Mouse (Mus musculus) lung, adult 18-20 months (tissue): ENCODE results near the gene Foxp1.
A peak's percentile ranks its signal among the peaks of the same experiment; 100 is the strongest.

Source experiments
- DNase-seq, 2 experiments: peaks; one replicate each; pipeline ENCODE4 v3.0.0; 2022; ENCODE audit warnings: mixed read lengths in 2 of 2

Gene Foxp1

DNA sequence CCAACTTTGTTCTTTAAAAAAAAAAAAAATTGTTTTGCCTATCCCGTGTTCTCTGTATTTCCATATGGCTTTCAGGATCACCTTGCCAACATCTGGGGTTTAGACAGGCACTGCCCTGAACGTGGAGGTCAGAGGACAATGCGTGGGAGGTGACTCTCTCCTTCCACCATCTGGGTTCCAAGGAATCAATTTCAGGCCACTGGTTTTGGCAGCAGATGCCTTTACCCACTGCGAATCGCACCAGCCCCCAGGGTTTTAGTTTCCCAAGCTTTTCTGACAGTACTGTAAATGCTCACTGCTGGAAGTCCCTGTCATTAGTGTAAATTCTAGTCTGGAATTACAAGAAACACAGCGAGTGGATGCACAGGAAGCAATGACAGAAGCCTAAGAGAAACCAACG lies 41.0 kb downstream of the Foxp1 start:
- no peak for DNase-seq

DNA sequence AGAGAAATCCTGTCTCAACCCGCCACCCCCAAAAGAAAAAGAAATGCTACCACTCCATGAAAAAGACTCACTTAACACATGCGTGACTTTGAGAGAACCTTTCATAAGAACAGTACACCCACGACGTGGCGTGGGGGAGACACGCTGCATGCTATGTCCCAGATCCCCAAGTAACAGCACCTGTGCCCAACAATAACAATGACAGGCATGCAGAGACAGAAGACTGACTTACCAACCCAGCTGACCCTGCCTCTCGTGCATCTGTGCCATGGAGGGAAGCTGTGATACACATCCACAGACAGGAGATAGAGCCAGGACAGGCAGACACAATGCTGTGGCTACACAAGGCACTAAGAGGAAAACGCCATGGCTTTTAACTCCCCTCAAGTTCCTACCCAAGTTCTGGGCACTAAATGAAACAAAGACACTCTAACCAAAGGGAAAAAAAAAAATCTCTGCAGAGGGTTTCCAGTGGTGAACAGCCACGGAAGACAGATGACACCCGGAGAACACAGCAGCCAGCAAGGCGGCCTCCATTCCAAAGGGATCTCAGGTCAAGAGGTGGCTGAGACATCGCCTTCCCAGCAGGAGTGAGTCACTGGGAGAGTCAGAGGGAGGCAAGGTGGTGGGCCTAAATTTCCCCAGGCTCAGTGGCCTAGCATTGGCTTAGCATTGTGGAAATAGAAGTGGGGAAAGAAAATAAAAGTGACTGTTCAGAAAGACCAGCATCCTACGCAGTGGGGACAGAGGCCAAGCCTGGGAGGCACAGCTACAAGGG lies 43.5 kb downstream of the Foxp1 start:
- DNase-seq = no peak

DNA sequence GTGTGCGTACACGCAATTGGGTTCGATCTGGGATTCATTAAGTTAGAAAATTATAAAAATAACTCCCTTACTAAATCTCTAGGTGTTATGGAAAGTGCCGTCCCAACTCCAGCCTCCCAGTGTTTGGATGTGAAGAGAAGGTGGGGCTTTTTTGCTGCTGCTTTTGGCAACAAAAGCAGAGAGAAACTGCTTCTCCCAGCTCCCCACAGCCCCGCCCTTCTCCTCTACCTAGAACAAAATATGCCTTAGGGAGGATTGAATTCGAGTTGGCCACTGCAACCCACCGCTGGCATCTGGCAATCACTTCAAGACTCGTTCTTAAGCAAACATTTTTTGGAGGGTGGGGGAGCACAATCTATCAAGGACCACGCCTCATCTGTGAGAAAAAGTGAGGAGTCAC lies 47.5 kb downstream of the Foxp1 start:
- DNase-seq = no peak

DNA sequence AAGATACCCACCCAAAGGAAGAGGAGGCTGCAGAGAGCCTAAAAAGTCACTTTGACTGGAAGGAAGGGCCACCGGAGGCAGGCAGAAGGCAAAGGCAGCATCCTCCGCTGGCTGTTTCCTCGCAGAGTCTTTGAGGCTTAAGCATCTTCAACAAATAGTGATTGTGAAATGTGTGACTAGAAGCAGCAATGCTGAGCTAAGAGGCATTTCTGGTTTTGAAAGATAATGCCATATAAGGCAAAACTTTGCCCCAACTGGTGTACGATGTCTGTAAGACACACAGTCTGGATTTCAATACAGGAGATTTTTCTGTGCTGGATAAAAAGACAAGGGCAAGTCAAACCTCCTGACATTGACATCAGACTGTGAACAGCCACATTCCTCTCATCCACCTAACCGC lies 51.6 kb downstream of the Foxp1 start:
- DNase-seq = no peak

DNA sequence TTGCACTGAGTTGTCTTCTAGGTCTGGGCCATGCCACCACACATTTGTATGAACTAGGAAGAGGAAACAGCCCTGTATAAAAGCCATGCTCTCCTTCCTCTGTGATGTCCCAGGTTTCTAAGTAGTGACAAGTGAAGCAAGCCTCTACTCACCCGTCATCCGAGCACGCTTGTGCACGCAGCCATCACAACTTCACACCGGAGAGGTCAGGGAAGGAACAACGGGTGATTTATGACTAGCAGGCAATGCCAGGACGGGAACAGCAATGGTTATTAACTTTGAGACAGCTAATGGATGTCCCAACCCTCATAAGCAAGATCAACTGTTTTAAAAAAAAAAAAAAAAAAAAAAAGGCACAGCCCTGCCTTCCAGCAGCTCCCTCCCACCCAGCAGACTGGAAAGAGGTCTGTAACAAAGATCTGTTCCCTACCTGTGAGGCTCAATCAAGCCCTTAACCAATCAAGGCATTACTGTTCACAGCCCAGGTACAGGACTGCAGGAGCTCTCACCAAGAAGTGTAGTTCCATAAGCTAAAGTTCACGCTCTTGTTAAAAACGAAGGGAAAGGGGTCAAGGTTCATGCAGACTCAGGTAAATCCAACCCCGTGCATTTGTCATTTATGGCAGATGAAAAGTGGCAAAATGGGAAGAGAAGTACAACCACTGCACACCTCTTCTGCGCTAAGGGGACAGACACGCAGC lies 53.2 kb downstream of the Foxp1 start:
- no peak for DNase-seq

DNA sequence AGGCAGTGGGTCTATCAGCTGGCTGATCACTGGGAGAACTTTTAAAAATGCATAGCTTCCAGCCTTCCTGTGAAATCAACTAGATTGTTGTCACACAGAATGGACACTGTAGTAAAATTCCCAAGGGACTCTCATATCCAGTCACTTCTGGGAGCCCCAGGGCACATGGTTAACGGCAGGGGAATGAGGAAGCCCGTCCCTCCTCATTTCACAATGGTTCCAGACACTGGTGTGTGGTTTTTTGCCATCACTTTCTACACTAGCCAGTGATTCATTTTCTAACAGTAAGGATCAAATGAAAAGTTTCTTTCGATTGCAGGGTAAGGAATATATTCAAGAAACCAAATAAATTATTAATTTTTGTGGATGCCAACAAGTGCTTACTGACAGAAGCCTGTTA lies 54.7 kb downstream of the Foxp1 start:
- no peak for DNase-seq

DNA sequence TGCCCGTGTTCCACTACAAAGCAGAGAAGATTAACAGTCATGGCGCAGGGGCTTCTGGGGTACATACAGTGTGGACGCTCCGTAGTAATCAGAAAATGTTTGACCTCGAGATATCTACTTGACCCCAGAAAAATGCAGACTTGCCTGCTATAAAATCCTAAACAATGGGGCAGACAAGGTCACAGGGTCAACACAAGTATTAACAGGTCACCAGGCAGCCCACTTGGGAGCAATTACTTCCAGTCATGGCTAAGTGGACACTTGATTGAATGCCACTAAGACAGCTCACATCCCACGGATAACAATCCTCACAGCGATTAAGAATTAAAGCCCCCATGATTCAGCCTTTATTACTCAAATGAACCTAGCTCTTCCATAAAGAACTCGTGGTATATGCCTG lies 55.4 kb downstream of the Foxp1 start:
- no peak for DNase-seq

DNA sequence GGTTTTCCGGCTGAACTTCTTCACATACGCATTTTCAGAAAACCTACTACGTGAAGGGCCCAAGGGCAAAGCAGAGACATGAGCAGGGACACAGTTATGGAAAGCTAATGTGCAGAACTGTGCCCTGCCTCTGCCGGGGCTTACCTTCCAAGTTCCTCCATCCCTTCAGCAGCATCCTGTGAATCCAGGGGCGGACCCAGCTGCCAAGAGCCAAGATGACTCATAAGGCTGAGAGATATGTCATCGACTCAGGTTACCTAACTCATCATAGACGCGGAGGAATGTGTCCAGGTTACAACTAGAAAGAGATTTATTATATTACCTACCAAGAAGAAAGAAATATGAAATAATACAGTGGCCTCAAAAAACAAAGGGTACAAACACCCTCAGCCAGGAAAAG lies 56.2 kb downstream of the Foxp1 start:
- no peak for DNase-seq

DNA sequence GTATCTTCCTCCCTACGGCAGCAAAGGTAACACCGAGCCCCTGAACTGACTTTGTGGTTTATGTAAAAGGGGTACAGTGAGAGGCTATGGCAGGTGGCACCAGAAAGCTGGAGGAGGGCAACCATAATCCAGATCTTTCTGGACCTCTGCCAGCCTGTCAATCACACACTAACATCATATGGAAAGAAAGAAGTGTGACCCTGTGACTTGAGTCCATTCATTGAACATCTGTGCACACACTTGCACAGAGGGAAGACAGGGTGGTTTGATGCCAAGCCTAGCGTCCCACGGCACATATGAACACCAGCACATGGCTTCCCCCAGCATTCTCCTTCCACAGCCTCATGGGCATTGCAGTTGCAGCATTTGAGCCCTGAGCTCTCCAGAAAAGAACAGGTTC lies 58.1 kb downstream of the Foxp1 start:
- DNase-seq = no peak

DNA sequence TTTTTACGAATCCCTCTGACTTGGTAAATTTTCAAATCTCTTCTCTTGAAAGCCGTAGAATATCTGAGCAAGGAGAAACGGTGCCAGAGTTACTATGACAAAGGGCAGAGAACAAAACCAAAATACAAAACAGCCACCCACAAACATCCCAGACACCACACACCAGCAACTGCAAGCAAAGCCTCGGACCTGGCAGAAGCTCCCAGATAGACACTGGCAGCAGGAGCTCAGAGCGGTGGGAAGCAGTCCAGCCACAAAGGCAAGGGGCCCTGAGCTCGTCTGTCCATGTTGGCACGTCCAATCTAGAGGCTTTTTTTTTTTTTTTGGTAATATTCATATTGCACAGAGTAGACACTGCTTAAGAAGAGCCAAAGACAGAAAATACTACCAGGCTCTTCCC lies 58.6 kb downstream of the Foxp1 start:
- DNase-seq = no peak

DNA sequence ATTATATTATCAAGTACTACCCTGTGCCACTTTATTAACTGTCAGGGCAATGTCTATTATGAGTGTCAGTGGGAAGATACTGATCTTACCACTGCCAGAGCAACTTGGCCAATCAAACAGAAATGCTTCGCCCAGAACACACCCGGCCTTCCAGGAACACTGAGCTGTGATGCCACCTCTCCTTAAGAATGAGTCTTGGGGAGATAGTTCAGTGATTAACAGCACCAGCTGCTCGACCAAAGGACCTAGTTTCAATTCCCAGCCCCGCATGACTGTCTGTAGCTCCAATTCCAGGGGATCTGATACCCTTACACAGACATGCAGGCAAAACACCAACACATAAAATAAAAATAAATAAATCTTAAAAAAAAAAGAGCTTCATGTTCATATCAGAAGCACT lies 63.7 kb downstream of the Foxp1 start:
- no peak for DNase-seq

DNA sequence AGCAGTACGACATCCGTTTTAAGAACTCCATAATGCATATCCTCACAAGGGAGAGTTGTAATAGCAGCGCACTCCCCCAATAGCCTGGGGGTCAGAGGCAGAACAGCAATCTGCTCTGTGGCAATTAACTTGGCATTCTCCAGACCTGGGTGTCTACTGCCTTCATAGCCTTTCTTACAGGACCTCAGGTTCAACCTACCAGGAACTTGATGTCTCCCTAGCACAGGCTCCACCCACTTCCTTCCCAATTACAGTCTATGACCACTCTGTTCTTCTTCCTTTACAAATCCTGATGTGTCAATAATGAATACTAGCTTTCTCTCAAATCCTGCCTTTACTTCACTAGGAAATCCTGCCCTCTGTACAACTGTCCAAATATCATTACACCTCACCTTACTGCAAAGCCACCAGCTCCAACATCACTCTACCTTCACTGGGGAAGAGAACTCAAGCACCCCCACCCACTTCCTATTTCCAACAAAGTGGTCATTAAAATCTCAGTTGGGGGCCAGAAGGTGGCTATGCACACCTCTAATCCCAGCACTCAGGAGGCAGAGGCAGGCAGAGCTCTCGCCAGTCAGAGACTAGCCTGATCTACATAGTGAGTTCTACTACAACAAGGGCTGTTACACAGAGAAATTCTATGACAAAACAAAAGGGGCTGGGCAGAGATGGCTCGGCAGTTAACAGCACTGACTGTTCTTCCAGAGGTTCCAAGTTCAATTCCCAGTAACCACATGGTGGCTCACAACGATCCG lies 68.6 kb downstream of the Foxp1 start:
- DNase-seq = no peak

DNA sequence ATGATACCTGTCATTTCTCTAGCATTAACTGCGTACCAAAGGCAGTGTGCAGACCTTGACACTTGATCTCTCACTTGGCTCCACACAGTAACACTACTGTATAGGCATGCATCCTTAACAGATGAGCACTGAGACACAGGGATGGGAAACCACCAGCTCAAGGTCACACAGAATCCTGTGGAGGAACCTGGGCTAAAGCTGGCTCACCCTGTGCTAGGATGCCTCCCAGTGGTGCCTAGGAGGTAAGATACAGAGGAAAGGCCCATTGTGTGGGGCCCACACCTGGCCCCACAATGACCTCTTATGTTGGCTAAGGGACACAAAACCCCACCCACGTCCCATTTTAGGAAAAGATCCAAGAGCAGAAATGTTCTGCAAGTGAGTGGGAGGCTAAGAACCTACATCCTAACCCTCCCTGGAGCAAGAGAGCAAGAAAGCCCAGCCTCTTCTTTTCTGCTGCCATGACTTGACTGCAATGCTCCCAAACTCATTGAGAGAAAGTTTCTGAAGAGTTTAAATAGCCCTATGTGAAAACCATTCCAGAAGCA lies 69.8 kb downstream of the Foxp1 start:
- DNase-seq = peak; percentile 23 to 34

DNA sequence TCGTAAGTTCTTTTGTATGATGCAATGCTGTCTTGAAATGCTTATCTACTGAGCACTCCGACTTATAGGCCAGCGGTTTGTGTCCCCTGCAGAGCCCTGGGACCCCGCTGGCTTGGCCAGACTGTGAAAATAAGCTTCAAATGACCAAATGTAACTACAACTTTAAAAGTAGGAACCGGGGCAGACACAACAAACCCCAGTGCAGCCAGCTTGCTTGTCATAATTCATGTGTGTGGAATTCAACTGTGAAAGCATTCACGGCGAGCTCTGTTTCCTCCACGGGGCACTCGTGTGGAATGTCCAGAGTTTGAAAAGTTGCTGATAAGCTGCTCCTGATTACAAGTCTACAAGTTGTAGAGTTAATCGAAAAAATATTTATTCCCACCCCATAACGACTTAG lies 71.0 kb downstream of the Foxp1 start:
- no peak for DNase-seq

DNA sequence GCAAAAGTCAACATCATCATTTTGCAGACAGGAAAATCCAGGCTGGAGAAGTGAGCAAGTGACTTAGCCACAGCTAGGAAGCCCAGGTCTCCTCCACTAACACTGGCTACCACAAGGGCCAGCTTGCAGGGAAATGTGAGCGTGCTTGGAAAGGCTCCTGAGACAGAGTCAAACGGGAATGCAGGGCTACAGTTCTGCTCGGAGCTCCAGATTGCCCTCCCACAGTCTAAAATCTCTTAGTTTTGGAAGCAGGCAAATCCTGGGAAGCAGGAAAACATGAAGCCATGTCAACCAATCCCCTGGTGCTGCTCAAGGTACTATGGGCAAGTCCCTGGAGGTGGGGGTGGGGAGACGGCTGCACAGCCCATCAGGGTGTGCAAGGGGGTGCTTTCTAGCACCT lies 75.1 kb downstream of the Foxp1 start:
- DNase-seq = no peak

DNA sequence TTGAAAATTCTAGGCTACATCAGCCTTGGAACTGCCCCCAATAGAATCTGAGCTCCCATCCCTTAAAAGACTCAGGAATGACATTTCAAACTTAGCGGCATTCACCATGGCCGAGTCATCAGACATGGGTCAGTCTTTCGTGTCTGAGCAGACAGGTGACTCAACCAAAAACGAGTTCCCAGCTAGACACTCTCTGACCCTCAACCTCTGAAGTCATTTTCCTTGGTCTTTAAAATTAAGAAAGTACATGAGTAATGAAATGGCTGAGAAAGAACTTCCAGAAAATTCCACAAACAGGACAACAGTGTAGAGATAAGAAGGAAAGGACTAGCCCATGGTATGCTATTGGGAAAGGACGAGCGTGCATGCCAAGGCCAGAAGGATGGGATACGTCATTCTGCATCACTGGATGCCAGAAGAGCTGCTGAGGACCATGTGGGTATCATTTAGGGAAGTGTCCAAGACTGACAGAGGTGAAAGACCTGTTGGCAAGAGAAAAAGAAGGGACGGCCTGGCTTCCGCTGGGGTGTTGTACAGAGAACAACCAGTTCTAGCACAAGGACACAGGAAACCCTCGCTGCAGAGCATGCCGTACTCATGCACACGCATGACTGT lies 75.6 kb downstream of the Foxp1 start:
- no peak for DNase-seq

DNA sequence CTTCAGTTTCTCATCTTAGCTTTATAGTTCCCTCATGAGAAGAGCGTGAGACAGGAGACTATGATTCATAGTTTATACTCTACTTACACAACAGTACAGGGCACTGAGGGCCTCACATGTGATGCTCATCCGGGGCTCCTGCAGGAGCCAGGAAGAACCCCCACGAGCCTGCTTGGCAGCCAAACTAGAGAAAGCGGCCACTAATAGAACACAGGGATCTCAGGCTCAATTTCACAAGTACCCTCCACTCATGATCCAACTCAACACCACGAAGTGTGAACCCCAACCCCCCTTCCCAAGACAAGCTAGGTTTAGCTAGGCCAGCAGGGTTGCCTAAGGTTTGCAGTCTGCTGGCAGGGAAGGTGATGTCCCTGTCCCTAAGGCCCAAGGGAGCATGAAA lies 79.1 kb downstream of the Foxp1 start:
- DNase-seq = no peak

DNA sequence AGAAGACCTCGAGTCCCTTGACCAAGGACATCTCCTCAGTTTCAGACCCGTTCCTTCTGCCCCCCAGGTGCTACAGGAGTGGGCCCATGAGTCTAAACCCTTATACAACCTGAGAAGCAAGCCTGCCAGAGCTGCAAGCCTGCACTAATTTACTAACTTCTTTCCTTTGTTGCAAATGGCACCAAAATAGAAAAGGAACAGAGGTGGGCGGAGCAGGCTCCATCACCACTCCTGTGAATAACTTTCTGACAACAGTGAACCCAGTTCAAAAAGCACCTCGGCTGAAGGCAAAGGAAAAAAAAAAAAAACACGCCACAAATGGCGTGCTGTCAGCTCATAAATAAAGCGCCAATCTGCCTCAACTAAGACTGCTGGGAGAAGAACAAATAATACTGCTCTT lies 81.4 kb downstream of the Foxp1 start:
- no peak for DNase-seq

DNA sequence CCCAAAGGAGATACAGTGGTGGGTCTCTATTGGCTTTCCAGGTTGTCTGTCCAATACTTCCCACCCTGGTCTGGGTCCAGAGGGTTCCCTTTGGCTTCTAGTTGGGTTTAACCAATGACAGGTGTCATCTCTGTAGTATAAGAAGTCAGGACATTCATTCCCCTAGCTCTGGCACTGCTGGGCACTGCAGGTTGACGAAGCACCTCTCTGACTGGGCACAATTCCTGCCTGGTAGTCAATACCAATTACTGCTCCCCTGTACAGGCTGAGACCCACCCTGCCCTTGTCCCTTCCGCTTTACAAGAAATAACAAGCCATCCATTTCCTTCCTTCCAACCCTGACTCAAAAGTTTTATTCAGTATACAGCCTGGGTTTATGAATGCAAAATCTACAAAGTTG lies 81.9 kb downstream of the Foxp1 start:
- no peak for DNase-seq

DNA sequence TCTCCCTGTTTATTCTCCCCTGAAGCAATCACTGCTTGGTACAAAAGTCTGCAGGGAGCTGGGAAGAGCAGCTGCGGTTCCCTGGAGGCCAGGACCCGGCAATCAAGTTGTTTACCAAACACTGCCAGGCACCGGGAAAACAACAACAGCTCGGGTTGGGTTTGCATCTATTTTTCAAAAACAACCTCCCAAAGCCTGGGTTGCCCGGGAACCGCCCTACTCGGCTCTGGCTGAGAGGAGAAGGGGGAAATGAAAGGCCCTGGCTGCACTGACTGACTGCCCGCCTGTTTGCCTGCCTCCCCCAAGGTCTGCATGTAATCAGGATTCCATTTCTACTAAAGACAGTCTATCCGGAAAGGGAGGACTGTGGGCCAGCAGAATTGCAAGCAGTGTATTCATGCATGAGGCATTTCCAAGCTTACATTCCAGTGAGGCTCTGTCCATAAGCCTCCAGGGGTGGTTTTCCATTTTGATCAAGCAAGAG lies 82.6 kb downstream of the Foxp1 start:
- peak; percentile 50 to 52 for DNase-seq

DNA sequence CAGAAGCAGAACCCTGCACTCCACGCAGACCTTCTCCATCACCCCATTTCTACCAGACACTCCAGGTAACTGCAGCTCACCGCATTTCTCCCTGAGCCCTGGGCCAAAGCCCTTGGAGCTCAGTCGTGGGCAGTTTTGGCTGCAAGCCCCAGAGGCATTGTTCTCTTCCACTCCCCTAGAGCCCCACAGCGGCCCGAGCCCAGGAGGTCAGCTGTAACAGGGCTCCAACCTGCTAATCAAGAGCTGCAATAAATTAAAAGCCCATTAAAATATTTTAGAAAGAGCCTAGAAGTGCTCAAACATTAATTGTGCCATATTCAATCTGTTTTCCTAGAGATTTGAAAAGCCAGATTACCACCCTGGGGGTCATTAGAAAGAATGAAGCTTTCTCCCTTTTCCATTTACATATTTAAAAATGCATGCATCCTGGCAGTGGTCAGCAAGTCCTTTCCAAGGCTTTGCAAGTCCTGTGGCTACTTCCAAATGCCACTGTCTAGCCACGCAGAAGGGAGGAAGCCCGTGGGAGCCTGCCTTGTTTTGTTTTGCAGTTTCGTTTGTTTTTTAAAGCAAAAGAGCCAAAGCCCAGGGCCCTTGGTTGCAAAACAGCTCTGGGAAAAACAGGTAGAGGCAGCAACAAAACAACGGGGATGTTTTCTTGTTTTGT lies 83.2 kb downstream of the Foxp1 start:
- DNase-seq = no peak

DNA sequence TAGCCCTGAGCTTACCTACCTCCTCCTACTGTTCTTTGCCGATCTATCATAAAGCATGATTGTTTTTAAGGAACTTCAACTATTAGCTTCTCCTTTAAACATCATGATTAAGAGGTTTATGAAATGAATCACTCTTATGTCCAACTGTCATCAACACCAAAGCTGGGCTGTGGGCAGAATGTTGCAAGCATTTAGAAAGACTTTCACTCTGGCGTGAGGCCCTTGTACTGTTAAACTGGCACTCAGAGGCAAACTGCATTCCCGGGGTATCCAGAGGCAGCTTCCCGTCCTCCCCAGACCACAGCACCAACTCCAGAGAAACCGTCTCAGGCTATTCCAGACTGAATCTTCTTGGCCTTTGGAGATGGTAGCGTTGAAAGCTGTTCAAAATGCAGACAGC lies 86.2 kb downstream of the Foxp1 start:
- no peak for DNase-seq
